Mouse (Mus musculus) megakaryocyte, adult 5-6 weeks (primary cell): ENCODE results near the gene Slc10a1. TPM values are rescaled to one million over a fixed set of nuclear protein-coding genes. Genes with fewer than 3 reads are reported as not detected.
A peak's percentile ranks its signal among the peaks of the same experiment; 100 is the strongest.
"Not testable (repeated sequence)": the region's sequence is repeated elsewhere in the genome, so short reads cannot be mapped to it uniquely, and the experiment has no call there.

Source experiments
- ATAC-seq: 2 replicates; pipeline ENCODE4 v1.8.0; 2016; ENCODE audit warnings: mild to moderate bottlenecking, inconsistent platforms; ENCODE audit not compliant: poor library complexity, severe bottlenecking
- total RNA-seq, 2 experiments: library from RNA; stranded (forward) in 1 of 2; stranded (reverse) in 1 of 2; fragments of 153-499, 151-499 nt in 1 of 2; fragments of 221-1000, 200-1000 nt in 1 of 2; gene quantifications; 2 replicates each; pipeline versions ENCODE4 v1.2.3 to v1.2.4; 2015 to 2017

Gene Slc10a1
- total RNA-seq, 2 experiments from 2014 or later: not detected

- ATAC-seq: no peak
Observed at GRCm38 (mm10) chr12:80970181-80970705, 1.7 kb upstream of the Slc10a1 start.

- ATAC-seq: no peak
Observed at GRCm38 (mm10) chr12:80967918-80968317, 587 bp downstream of the Slc10a1 start.

- no peak for ATAC-seq
Observed at GRCm38 (mm10) chr12:80966059-80966838, 2.3 kb downstream of the Slc10a1 start.

- ATAC-seq: no peak
Observed at GRCm38 (mm10) chr12:80962566-80962965, 5.9 kb downstream of the Slc10a1 start.

- ATAC-seq: no peak
Observed at GRCm38 (mm10) chr12:80957961-80958360, 10.5 kb downstream of the Slc10a1 start.

GRCm38 (mm10) chr12:80956039-80956438 lies 12.5 kb downstream of the Slc10a1 start:
- no peak for ATAC-seq

- no peak for ATAC-seq
Observed at GRCm38 (mm10) chr12:80952526-80952925, 16.0 kb downstream of the Slc10a1 start.

GRCm38 (mm10) chr12:80951640-80952219 lies 16.8 kb downstream of the Slc10a1 start:
- ATAC-seq: no peak

GRCm38 (mm10) chr12:80949603-80950002 lies 18.9 kb downstream of the Slc10a1 start:
- not testable (repeated sequence) for ATAC-seq

- ATAC-seq: no peak
Observed at GRCm38 (mm10) chr12:80948202-80948601, 20.3 kb downstream of the Slc10a1 start.

- peak; percentile 77 for ATAC-seq
Observed at GRCm38 (mm10) chr12:80945996-80946355, 22.5 kb downstream of the Slc10a1 start.

- ATAC-seq: peak; percentile 76
Observed at GRCm38 (mm10) chr12:80945334-80945995, 23.0 kb downstream of the Slc10a1 start, which contains the start of gene Srsf5. TSS of gene Srsf5 (plus strand) at chr12:80945504.

GRCm38 (mm10) chr12:80944963-80945333 lies 23.6 kb downstream of the Slc10a1 start:
- ATAC-seq: peak; percentile 3; the same call in 1 of the 2 replicates

- no peak for ATAC-seq
Observed at GRCm38 (mm10) chr12:80944204-80944603, 24.3 kb downstream of the Slc10a1 start.

GRCm38 (mm10) chr12:80943395-80943794 lies 25.1 kb downstream of the Slc10a1 start:
- ATAC-seq: no peak

GRCm38 (mm10) chr12:80941886-80942285 lies 26.6 kb downstream of the Slc10a1 start:
- no peak for ATAC-seq

GRCm38 (mm10) chr12:80939165-80939564 lies 29.3 kb downstream of the Slc10a1 start:
- ATAC-seq: peak; percentile 60

- peak; percentile 90 for ATAC-seq
Observed at GRCm38 (mm10) chr12:80938642-80939041, 29.9 kb downstream of the Slc10a1 start.

GRCm38 (mm10) chr12:80937331-80938029 lies 31.0 kb downstream of the Slc10a1 start:
- ATAC-seq: no peak

- no peak for ATAC-seq
Observed at GRCm38 (mm10) chr12:80936751-80937150, 31.8 kb downstream of the Slc10a1 start.

- ATAC-seq: no peak
Observed at GRCm38 (mm10) chr12:80932865-80933264, 35.6 kb downstream of the Slc10a1 start.
